Mouse (Mus musculus): Measurements from ENCODE around the gene Olfr215.

DNA sequence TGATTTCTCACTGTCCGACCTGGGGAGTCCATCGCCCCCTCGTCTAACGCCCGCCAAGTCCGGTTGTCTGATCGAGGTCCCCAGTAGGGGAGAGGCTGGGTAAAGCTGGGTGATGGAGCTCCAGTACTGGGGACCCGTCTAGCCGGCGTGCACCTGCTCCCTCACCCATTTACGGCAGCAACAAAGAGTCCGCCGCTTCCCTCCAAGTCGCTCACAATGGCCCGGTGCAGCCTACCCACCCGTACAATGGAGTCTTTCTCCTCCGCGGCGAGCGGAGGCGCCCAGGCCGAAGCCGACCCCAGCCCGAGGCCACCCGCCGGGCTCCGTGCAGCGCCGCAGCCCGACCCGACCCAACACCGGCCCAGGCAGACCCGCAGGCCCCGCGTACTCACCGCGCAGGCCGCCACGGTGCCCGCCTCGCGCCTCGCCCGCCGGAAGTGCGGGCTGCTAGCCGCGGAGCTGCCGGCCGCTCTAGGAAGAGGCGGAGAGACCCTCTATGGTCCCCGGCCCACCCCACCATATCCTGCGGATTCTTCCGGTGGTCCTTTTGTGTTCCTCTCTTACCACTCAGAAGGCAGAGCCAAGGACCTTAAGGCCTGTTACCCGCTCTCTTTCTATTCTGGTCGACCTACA is 44.7 kb upstream of the Olfr215 start, which contains the start of gene Zfp422:
- TF ChIP-seq TAL1 (IDR thresholded peaks at IDR 0.05; ENCODE audit: low read length) (no peak), GATA1 (IDR thresholded peaks at IDR 0.05; ENCODE audit: low read length) (no peak)
